Mouse (Mus musculus) forebrain, embryonic 14.5 days (tissue): ENCODE measurements around the gene Ppp1r14d. TPM values are rescaled to one million over a fixed set of nuclear protein-coding genes. Genes with fewer than 3 reads are reported as not detected.

ENCODE experiments used
- ATAC-seq: fragments of 200-750 bp; cut with Nextera tagmentation; 2 replicates; pipeline ENCODE4 v1.8.0; 2017; ENCODE audit warnings: mild to moderate bottlenecking, moderate library complexity
- DNase-seq: peaks from one replicate; pipeline ENCODE4 v3.0.0-alpha.2; 2015; ENCODE audit warnings: low spot score
- H3K27ac ChIP-seq: fragments of 300-500 bp; sonication (generic); 2 replicates; pipeline ENCODE4 v1.5.1; 2014; ENCODE audit warnings: low read depth, mild to moderate bottlenecking, control low read depth, low read length, moderate library complexity
- H3K27me3 ChIP-seq: fragments of 300-500 bp; sonication (generic); replicated peaks from 2 replicates; pipeline ENCODE4 v1.6.1; 2014; ENCODE audit warnings: low read length, control low read depth, mixed read lengths; ENCODE audit not compliant: control insufficient read depth, insufficient read depth
- H3K36me3 ChIP-seq: fragments of 300-500 bp; sonication (generic); 2 replicates; pipeline ENCODE4 v1.6.1; 2014; ENCODE audit warnings: low read length, control low read depth; ENCODE audit not compliant: control insufficient read depth, insufficient read depth
- H3K4me1 ChIP-seq: fragments of 300-500 bp; sonication (generic); 2 replicates; pipeline ENCODE4 v1.6.1; 2014; ENCODE audit warnings: antibody characterized with exemption, low read length, control low read depth; ENCODE audit not compliant: control insufficient read depth, insufficient read depth
- H3K4me2 ChIP-seq: fragments of 300-500 bp; sonication (generic); 2 replicates; pipeline ENCODE4 v1.6.1; 2014; ENCODE audit warnings: mild to moderate bottlenecking, control low read depth, low read length
- H3K4me3 ChIP-seq: fragments of 300-500 bp; sonication (generic); 2 replicates; pipeline ENCODE4 v1.5.1; 2014; ENCODE audit warnings: low read depth, low read length, control low read depth
- H3K9ac ChIP-seq: fragments of 300-500 bp; sonication (generic); 2 replicates; pipeline ENCODE4 v1.6.1; 2014; ENCODE audit warnings: mild to moderate bottlenecking, low read length, control low read depth, moderate library complexity
- H3K9me3 ChIP-seq: fragments of 300-500 bp; sonication (generic); replicated peaks from 2 replicates; pipeline ENCODE4 v1.6.1; 2016; ENCODE audit warnings: low read length, control low read depth, mixed read lengths; ENCODE audit not compliant: control insufficient read depth
- WGBS: fragments of 180-500 bp; shearing (Covaris S2); extraction: QIAGEN DNeasy Blood & Tissue Kit; methylation state at CpG from one replicate; pipeline ENCODE4 v1.1.7; 2014; 5-methylcytosine and 5-hydroxymethylcytosine counted together
- polyA plus RNA-seq: library from polyadenylated mRNA; unstranded; fragments of >200 nt; fragmentation: Nextera tagmentation; extraction: Ambion mirVana; gene quantifications from 2 replicates; pipeline ENCODE4 v1.2.1, GENCODE M21; 2014

Gene Ppp1r14d
- not detected in 2 replicates for polyA plus RNA-seq

DNA sequence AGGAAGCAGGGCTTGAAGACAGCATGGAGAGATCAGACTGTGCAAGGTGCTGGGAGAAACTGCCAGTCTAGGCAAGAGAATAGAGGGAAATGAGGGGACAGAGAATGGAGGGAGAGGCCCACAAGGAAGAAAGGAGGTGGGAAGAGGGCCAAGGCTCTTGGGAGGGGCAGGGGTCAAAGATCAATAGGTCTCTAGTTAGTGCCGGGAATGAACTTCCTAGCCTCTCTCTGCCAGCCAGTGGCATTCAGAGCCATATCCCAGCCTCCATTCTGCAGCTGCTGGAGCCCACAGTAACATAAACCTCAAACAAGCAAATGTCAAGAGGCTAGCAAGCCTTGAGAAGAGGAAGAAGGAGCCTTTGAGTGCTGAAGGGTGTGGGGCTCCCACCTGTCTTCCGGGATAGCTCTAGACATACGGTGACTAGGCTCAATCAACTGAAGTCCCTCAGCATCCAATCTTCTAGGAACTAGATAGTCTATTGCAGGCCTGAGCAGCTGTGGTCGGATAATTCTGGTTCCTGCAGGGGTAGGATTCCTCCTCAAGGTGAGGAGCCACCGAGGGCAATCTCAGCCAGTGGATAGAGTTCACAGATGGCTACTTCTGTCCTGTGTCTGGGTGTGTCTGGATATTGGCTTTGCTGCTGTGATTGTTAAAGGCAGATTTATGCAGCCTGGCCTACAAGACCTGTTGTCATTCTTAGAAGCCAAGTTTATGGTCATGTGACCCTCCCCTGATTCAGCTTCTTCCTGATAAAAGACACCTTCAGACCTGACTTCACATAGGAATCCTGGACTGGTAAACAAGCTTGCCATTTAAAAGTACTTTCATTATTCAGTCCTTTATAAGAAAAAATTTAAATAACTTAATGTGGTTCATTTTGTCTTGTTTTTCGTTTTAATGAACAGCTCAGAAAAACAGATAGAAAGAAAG is at the start of gene Ppp1r14d:
Gene Ppp1r14d (minus strand): TSS at position 132 of the 930 bp plus-strand sequence.
- Histone ChIP-seq H3K36me3 (no peaks in the 10 kb centered on the region), H3K9ac (no peak within 1 kb of the TSS)
- WGBS, result 77% methylated on average over 6 of the region's 6 CpGs

DNA sequence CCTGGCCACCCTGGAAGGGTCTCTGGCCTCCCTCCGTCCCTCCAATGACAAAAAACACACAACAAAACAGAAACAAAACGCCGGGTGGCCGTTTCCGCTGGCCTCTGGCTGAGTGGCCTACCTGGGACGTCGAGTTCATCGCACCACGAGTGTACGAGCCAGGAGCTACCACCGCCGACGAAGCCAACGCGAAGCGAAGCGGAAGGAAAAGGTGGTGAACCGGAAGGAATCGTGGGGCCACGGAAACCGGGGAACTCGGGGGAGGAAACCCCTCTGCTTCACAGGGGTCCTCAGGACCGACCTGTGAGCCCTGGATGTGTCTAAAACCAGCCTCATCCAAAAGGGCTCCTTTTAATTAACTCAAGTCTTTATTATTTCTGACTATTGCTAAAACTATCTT is 48.1 kb upstream of the Ppp1r14d start:
- Histone ChIP-seq H3K4me3 (no peak overlapping the region), H3K9me3 (no peaks in the 10 kb centered on the region), H3K27ac (no peak overlapping the region), H3K27me3 (no peaks in the 10 kb centered on the region), H3K36me3 (no peaks in the 10 kb centered on the region), H3K4me2 (no peak overlapping the region), H3K4me1 (no peaks in the 10 kb centered on the region), H3K9ac (no peak overlapping the region)
- 88% methylated on average over 23 of the region's 23 CpGs for WGBS
- ATAC-seq (no peak), DNase-seq (no peak)

More for the DNA sequence above, at the start of gene Ppp1r14d:
- no peak for DNase-seq
- ATAC-seq, result no peak
- Histone ChIP-seq H3K27me3 (no peaks in the 10 kb centered on the region), H3K4me1 (no peaks in the 10 kb centered on the region), H3K4me2 (no peak within 1 kb of the TSS), H3K4me3 (no peak within 1 kb of the TSS), H3K9me3 (no peaks in the 10 kb centered on the region), H3K27ac (no peak within 1 kb of the TSS)

- Histone ChIP-seq H3K4me2 (no peak overlapping the region), H3K36me3 (no peaks in the 10 kb centered on the region), H3K27ac (no peak overlapping the region), H3K4me1 (no peaks in the 10 kb centered on the region), H3K4me3 (no peak overlapping the region), H3K27me3 (no peaks in the 10 kb centered on the region), H3K9ac (no peak overlapping the region), H3K9me3 (no peaks in the 10 kb centered on the region)
- DNase-seq, result no peak
- 83% methylated on average over 7 of the region's 7 CpGs for WGBS
- no peak for ATAC-seq
These were observed 47.2 kb upstream of the Ppp1r14d start for GRCm38 (mm10) chr2:119276926-119277325.

DNA sequence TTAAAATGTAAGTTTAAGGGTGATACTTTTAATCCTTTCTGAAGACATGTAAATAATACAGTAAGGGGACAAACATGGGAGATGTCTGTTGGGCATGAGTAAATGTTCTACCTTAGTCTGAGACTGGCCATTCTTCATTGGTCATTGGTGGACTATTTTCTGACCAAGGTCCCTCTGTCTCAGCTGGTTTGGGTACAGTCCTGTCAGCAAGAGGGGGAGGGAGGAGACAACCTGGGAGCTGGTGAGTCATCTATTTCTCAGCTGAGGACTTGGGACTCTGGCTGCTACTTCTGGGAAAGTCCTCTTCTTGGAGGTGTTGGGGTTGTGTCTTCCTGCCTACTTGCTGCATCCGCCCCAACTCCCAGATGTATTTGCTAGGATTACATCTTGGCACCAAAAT is 44.4 kb upstream of the Ppp1r14d start:
- Histone ChIP-seq H3K27me3 (no peaks in the 10 kb centered on the region), H3K4me3 (no peak overlapping the region), H3K27ac (no peak overlapping the region), H3K4me2 (no peak overlapping the region), H3K36me3 (no peaks in the 10 kb centered on the region), H3K4me1 (no peaks in the 10 kb centered on the region), H3K9me3 (no peaks in the 10 kb centered on the region), H3K9ac (no peak overlapping the region)
- ATAC-seq (no peak), DNase-seq (no peak)
- 85% methylated on average over 1 of the region's 1 CpGs for WGBS

GRCm38 (mm10) chr2:119270643-119271331 is 41.1 kb upstream of the Ppp1r14d start, which contains the start of gene Rhov:
Rhov (minus strand) TSS chr2:119271272.
- Histone ChIP-seq H3K36me3 (no peaks in the 10 kb centered on the region), H3K27ac (peak within 1 kb of the TSS; percentile 33; the same call in 1 of the 2 replicates)
- under 1% methylated on average over 49 of the region's 49 CpGs for WGBS

GRCm38 (mm10) chr2:119270286-119270642 is 40.6 kb upstream of the Ppp1r14d start:
- Histone ChIP-seq H3K27ac (no peak overlapping the region), H3K4me2 (peak overlapping the region; percentile 89), H3K27me3 (no peaks in the 10 kb centered on the region), H3K36me3 (no peaks in the 10 kb centered on the region), H3K4me1 (no peaks in the 10 kb centered on the region), H3K4me3 (peak overlapping the region; percentile 61), H3K9ac (peak overlapping the region; percentile 71), H3K9me3 (no peaks in the 10 kb centered on the region)
- no peak for ATAC-seq
- no peak for DNase-seq
- 41% methylated on average over 9 of the region's 9 CpGs for WGBS

More at GRCm38 (mm10) chr2:119270643-119271331, 41.1 kb upstream of the Ppp1r14d start, which contains the start of gene Rhov:
- H3K4me3 ChIP-seq, result peak within 1 kb of the TSS; percentile 61
- H3K4me2 ChIP-seq, result peak within 1 kb of the TSS; percentile 89
- ATAC-seq (peak; percentile 91), DNase-seq (peak; percentile 85)
- no peaks in the 10 kb centered on the region for H3K4me1 ChIP-seq
- H3K9ac ChIP-seq, result peak within 1 kb of the TSS; percentile 71
- no peaks in the 10 kb centered on the region for H3K27me3 ChIP-seq
- no peaks in the 10 kb centered on the region for H3K9me3 ChIP-seq

DNA sequence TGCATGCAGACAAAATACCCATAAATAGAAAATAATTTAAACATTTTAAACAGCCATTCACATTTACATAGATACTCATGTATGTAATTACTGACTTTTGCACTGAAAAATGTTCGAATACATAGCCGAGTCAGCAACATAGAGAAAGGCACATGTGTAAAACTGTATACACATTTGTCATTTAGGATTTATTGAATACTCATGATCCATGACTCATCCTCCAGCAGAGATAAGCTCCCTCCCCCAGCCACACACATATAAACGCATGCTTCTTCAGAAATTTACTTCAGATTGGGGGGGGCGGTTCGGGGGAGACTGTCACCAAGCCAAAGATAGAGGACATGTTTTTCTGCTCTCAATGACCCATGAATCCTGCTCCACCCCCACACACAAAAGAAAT is 34.1 kb upstream of the Ppp1r14d start:
- 78% methylated on average over 5 of the region's 5 CpGs for WGBS
- no peak for ATAC-seq
- Histone ChIP-seq H3K4me2 (no peak overlapping the region), H3K4me1 (no peaks in the 10 kb centered on the region), H3K9me3 (no peaks in the 10 kb centered on the region), H3K27ac (no peak overlapping the region), H3K27me3 (no peaks in the 10 kb centered on the region), H3K4me3 (no peak overlapping the region), H3K36me3 (no peaks in the 10 kb centered on the region), H3K9ac (no peak overlapping the region)
- no peak for DNase-seq

- no peak overlapping the region for H3K4me2 ChIP-seq
- no peak for ATAC-seq
- no peaks in the 10 kb centered on the region for H3K27me3 ChIP-seq
- peak; percentile 48 for DNase-seq
- H3K4me1 ChIP-seq, result no peaks in the 10 kb centered on the region
- no peak overlapping the region for H3K27ac ChIP-seq
- 30% methylated on average over 8 of the region's 8 CpGs for WGBS
- H3K9ac ChIP-seq, result no peak overlapping the region; the same call in 1 of the 2 replicates
- no peaks in the 10 kb centered on the region for H3K9me3 ChIP-seq
- no peaks in the 10 kb centered on the region for H3K36me3 ChIP-seq
- H3K4me3 ChIP-seq, result no peak overlapping the region
These were observed 33.3 kb upstream of the Ppp1r14d start for GRCm38 (mm10) chr2:119262978-119263377.
